Mouse (Mus musculus) cerebellum, adult 2 months (tissue): Measurements from ENCODE around the gene Pear1.

Experiments
- CTCF ChIP-seq: fragments of 200-500 bp; IDR thresholded peaks from 2 replicates; pipeline ENCODE4 v1.5.1; 2011; ENCODE audit warnings: low read depth, mild to moderate bottlenecking, control low read depth, low read length, moderate library complexity, borderline replicate concordance; ENCODE audit not compliant: insufficient read depth
- POLR2A ChIP-seq: fragments of 200-500 bp; IDR thresholded peaks from 2 replicates; pipeline ENCODE4 v1.6.1; 2011; ENCODE audit warnings: low read length, control low read depth, borderline replicate concordance; ENCODE audit not compliant: insufficient read depth

DNA sequence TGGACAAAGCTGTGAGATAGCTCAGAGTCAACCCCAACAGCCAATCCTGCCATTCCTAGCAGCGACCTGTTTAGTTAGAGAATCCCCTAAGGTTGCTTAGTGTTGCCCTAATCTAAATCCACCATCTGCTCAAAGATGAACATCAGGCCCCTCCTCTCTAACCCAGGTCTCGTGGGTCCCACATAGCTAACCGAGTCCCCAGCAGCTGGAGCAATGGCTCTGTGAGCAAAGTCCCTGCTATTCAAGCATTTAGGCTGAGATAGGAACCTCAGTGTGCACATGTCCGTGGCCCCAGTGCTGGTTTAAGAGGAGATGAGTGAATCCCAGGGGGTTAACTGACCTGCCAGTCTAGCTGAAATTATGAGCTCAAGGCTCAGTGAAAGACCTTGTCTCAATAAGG lies 22.1 kb upstream of the Pear1 start:
- no peak for TF ChIP-seq CTCF
- no peak for TF ChIP-seq POLR2A
